Mouse (Mus musculus): ENCODE measurements around the gene Actr1a.
A peak's percentile ranks its signal among the peaks of the same experiment; 100 is the strongest.

Gene Actr1a

GRCm38 (mm10) chr19:46349550-46349949, 46.0 kb downstream of the Actr1a start:
- Histone ChIP-seq H3K36me3 (ENCODE audit: control insufficient read depth, insufficient read depth, low read length, poor library complexity, severe bottlenecking) (no peaks in the 10 kb centered on the region), H3K27me3 (ENCODE audit: control insufficient read depth, insufficient read depth, low read length, poor library complexity, severe bottlenecking) (no peaks in the 10 kb centered on the region)
- no peak for DNase-seq (ENCODE audit: low read depth, low spot score)

- DNase-seq (ENCODE audit: low read depth, low spot score): peak; percentile 69
- Histone ChIP-seq H3K36me3 (ENCODE audit: control insufficient read depth, insufficient read depth, low read length, poor library complexity, severe bottlenecking) (no peaks in the 10 kb centered on the region), H3K27me3 (ENCODE audit: control insufficient read depth, insufficient read depth, low read length, poor library complexity, severe bottlenecking) (no peaks in the 10 kb centered on the region)
Measured at GRCm38 (mm10) chr19:46348761-46349458, 46.6 kb downstream of the Actr1a start.

- no peak for DNase-seq (ENCODE audit: low read depth, low spot score)
- Histone ChIP-seq H3K27me3 (ENCODE audit: control insufficient read depth, insufficient read depth, low read length, poor library complexity, severe bottlenecking) (no peaks in the 10 kb centered on the region), H3K36me3 (ENCODE audit: control insufficient read depth, insufficient read depth, low read length, poor library complexity, severe bottlenecking) (no peaks in the 10 kb centered on the region)
Measured at GRCm38 (mm10) chr19:46347936-46348668, 47.4 kb downstream of the Actr1a start.

- no peaks in the 10 kb centered on the region for H3K36me3 ChIP-seq (ENCODE audit: control insufficient read depth, insufficient read depth, low read length, poor library complexity, severe bottlenecking)
- H3K27me3 ChIP-seq (ENCODE audit: control insufficient read depth, insufficient read depth, low read length, poor library complexity, severe bottlenecking): no peaks in the 10 kb centered on the region
- no peak for DNase-seq (ENCODE audit: low read depth, low spot score)
Measured at GRCm38 (mm10) chr19:46347146-46347545, 48.4 kb downstream of the Actr1a start.

GRCm38 (mm10) chr19:46344710-46345419, 50.7 kb downstream of the Actr1a start:
- Histone ChIP-seq H3K36me3 (ENCODE audit: control insufficient read depth, insufficient read depth, low read length, poor library complexity, severe bottlenecking) (no peaks in the 10 kb centered on the region), H3K27me3 (ENCODE audit: control insufficient read depth, insufficient read depth, low read length, poor library complexity, severe bottlenecking) (no peaks in the 10 kb centered on the region)
- no peak for DNase-seq (ENCODE audit: low read depth, low spot score)

GRCm38 (mm10) chr19:46339287-46339971, 56.1 kb downstream of the Actr1a start:
- no peaks in the 10 kb centered on the region for H3K27me3 ChIP-seq (ENCODE audit: control insufficient read depth, insufficient read depth, low read length, poor library complexity, severe bottlenecking)
- H3K36me3 ChIP-seq (ENCODE audit: control insufficient read depth, insufficient read depth, low read length, poor library complexity, severe bottlenecking): no peaks in the 10 kb centered on the region
- DNase-seq (ENCODE audit: low read depth, low spot score): peak; percentile 79

GRCm38 (mm10) chr19:46338942-46339286, 56.6 kb downstream of the Actr1a start:
- Histone ChIP-seq H3K36me3 (ENCODE audit: control insufficient read depth, insufficient read depth, low read length, poor library complexity, severe bottlenecking) (no peaks in the 10 kb centered on the region), H3K27me3 (ENCODE audit: control insufficient read depth, insufficient read depth, low read length, poor library complexity, severe bottlenecking) (no peaks in the 10 kb centered on the region)
- DNase-seq (ENCODE audit: low read depth, low spot score): no peak

GRCm38 (mm10) chr19:46338331-46338936, 57.1 kb downstream of the Actr1a start, which contains the start of gene Cuedc2:
TSS of gene Cuedc2 (minus strand) at chr19:46338702.
- H3K36me3 ChIP-seq (ENCODE audit: control insufficient read depth, insufficient read depth, low read length, poor library complexity, severe bottlenecking): no peaks in the 10 kb centered on the region
- H3K27me3 ChIP-seq (ENCODE audit: control insufficient read depth, insufficient read depth, low read length, poor library complexity, severe bottlenecking): no peaks in the 10 kb centered on the region
- peak; percentile 97 for DNase-seq (ENCODE audit: low read depth, low spot score)

- Histone ChIP-seq H3K27me3 (ENCODE audit: control insufficient read depth, insufficient read depth, low read length, poor library complexity, severe bottlenecking) (no peaks in the 10 kb centered on the region), H3K36me3 (ENCODE audit: control insufficient read depth, insufficient read depth, low read length, poor library complexity, severe bottlenecking) (no peaks in the 10 kb centered on the region)
- no peak for DNase-seq (ENCODE audit: low read depth, low spot score)
Measured at GRCm38 (mm10) chr19:46337719-46338330, 57.7 kb downstream of the Actr1a start.

- Histone ChIP-seq H3K36me3 (ENCODE audit: control insufficient read depth, insufficient read depth, low read length, poor library complexity, severe bottlenecking) (no peaks in the 10 kb centered on the region; the same call in 1 of the 2 replicates), H3K27me3 (ENCODE audit: control insufficient read depth, insufficient read depth, low read length, poor library complexity, severe bottlenecking) (no peaks in the 10 kb centered on the region)
- DNase-seq (ENCODE audit: low read depth, low spot score): no peak
Measured at GRCm38 (mm10) chr19:46333906-46334305, 61.6 kb downstream of the Actr1a start.

GRCm38 (mm10) chr19:46332721-46333339, 62.7 kb downstream of the Actr1a start:
- H3K36me3 ChIP-seq (ENCODE audit: control insufficient read depth, insufficient read depth, low read length, poor library complexity, severe bottlenecking): no peaks in the 10 kb centered on the region; the same call in 1 of the 2 replicates
- DNase-seq (ENCODE audit: low read depth, low spot score): no peak
- no peaks in the 10 kb centered on the region for H3K27me3 ChIP-seq (ENCODE audit: control insufficient read depth, insufficient read depth, low read length, poor library complexity, severe bottlenecking)

- DNase-seq (ENCODE audit: low read depth, low spot score): no peak
- Histone ChIP-seq H3K36me3 (ENCODE audit: control insufficient read depth, insufficient read depth, low read length, poor library complexity, severe bottlenecking) (no peaks in the 10 kb centered on the region; the same call in 1 of the 2 replicates), H3K27me3 (ENCODE audit: control insufficient read depth, insufficient read depth, low read length, poor library complexity, severe bottlenecking) (no peaks in the 10 kb centered on the region)
Measured at GRCm38 (mm10) chr19:46331936-46332335, 63.6 kb downstream of the Actr1a start.

- H3K36me3 ChIP-seq (ENCODE audit: control insufficient read depth, insufficient read depth, low read length, poor library complexity, severe bottlenecking): no peaks in the 10 kb centered on the region; the same call in 1 of the 2 replicates
- no peaks in the 10 kb centered on the region for H3K27me3 ChIP-seq (ENCODE audit: control insufficient read depth, insufficient read depth, low read length, poor library complexity, severe bottlenecking)
- DNase-seq (ENCODE audit: low read depth, low spot score): no peak
Measured at GRCm38 (mm10) chr19:46331326-46331725, 64.2 kb downstream of the Actr1a start.

Measured in splenic B cell, adult 2 months (primary cell).